Mouse (Mus musculus): ENCODE data around the gene Jazf1.

Jazf1 gene

GRCm38 (mm10) chr6:53067989-53068874, at the start of gene Jazf1:
Gene Jazf1 (minus strand): TSS chr6:53068631.
- DNase-seq (ENCODE audit: low read depth, low spot score) = peak; percentile 46

DNA sequence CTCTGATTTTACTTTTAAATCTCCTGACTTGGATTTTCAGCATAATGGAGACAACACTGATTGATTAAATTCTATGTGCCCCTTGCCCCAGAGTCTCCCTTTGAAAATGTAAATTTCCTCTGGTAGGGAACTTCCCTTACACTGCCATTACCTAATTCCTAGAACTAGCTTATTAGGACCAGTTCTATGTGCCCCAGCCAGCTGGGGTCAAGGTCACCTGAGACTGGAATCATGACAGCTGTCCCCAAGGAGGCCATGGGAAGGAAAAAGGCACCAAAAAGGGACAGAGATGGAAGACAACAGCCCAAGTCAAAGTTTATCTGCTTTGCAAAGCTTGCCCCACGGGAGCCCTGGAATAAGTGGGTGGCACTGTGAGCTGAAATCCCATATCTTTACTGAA, 49.4 kb upstream of the Jazf1 start:
- no peak for DNase-seq (ENCODE audit: low read depth, low spot score)

- DNase-seq (ENCODE audit: low read depth, low spot score) = no peak
These were observed 18.4 kb upstream of the Jazf1 start for GRCm38 (mm10) chr6:53086879-53087278.

DNA sequence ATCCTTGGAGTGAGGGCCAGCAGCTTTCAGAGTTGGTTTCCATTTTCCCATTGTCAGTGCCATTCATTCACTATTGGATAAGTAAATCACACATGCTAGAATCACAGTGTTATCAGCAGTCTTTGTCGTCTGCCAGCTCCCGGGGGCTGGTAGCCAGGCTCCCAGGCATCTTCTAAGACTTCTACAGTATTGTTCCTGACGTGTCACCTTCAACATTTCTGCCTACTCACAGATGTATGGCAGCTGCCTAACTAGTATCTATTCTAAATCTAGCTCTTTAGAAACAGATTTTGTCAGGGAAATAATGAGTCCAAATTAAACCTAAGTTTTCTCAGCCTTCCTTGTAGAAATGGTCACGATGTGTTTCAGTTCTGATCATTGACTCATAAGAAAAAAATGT, 12.8 kb upstream of the Jazf1 start:
- no peak for DNase-seq (ENCODE audit: low read depth, low spot score)

DNA sequence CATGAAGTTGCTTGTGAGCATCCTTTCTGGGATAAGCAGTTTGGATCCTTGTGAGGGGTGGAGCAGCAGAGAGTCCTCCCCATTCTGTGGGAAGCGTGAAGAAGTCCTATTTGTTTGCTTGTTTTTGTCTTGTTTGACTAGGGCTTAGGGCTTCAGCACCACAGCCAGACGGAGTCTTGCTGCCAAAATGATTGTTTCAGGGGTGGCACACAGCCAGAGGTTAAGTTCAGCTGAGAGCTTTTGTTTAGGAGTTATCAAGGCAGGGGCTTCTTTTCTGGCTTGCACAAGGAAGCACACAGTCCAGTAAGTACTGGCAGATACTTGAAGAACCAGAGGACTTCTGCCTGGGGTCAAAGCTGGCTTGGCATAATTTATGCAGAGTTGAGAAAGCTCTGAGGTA, 10.2 kb upstream of the Jazf1 start:
- no peak for DNase-seq (ENCODE audit: low read depth, low spot score)

- no peak for DNase-seq (ENCODE audit: low read depth, low spot score)
These were observed 3.3 kb upstream of the Jazf1 start for GRCm38 (mm10) chr6:53071732-53072131.

DNA sequence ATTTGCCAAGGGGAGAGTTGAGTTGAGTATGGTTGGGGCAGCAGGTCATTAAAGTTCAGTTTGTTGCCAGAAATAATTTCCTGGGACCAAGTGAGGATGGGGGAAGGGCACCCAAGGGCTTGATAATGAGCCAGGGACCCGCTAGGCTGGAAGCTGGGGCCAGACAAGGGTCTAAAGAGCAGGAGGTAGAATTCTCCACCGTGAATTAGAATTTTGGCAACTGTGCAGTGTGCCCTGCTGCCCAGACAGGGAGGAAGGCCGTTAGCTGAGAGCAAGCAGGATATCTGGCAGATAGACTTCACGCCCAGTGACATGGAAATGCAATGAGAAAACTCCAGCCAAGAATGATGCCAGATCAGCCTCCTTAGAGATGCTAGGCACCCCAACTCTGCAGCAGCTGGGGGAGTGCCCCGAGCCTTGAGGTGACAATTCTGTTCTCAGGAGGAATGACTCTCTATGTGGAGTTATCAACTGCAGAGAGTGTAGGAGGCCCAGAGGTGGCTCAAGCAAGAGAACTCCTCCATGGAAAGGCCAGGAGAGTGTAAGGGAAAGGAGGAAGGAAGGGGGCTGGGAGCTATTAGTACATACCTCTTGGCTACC, 1.6 kb upstream of the Jazf1 start:
- DNase-seq (ENCODE audit: low read depth, low spot score) = no peak

GRCm38 (mm10) chr6:53068875-53069178, 396 bp upstream of the Jazf1 start:
- no peak for DNase-seq (ENCODE audit: low read depth, low spot score)

DNA sequence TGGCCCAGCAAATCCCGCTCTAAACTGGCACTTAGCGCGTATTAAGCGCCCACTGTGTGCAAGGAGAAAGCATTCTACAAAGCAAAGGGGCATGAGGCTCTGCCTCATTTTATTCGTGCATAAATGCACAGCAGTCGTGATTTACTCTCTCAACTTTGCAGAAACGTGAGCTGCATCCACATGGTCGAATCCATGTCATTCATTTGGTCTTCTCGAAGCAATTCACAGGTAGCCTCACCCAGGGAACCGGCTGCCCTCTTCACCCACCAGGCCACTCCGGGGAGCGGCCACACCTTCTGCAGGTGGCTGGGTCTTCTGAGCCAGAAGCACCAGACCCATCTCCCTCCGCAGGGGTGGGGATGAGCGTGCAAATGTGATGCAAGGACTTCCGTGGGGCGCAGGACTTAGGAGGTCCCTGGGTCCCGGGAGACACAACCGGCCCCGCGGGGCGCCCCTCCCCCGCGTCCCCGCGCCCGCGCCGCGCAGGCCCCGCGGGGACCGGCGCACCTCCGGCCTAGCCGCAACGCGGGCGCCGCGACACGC, 914 bp downstream of the Jazf1 start:
- DNase-seq (ENCODE audit: low read depth, low spot score) = peak; percentile 9

DNA sequence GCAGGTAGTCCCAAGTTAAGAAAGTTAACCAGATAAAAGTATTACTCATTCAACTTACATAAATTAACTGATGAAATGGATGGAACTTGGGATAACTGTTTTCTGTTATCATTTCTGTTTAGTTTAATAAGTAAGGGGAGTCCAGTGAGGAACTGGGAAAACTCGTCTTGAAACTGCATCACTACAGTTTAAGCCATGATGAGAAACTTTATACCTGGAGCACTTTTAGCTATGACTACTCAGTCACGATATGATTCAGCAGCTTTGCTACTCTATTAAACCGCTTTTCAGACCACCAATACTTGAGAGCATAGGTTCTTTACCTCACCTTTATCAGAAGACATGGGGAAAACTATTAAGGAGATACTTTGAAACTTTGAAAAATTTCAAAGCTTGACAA, 1.5 kb downstream of the Jazf1 start:
- DNase-seq (ENCODE audit: low read depth, low spot score) = no peak

DNA sequence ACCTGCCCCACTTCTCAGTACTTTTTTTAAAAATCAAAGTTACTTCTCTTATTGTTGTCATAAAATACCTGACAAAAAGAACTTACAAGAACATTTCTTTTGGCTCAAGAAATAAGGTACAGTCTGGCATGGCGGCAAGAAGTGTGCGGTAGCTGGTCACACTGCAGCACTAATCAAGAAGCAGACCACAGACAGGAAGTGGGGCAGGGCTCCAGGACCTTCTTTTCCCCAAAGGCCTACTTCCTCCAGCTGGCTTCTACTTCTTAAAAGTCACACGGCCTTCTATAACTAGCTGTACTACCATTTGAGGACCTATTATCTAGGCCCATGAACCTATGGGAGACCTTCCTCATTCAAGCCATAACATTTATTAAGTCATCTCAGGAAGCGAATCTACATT, 4.4 kb downstream of the Jazf1 start:
- DNase-seq (ENCODE audit: low read depth, low spot score) = no peak

GRCm38 (mm10) chr6:53054909-53055308, 13.5 kb downstream of the Jazf1 start:
- no peak for DNase-seq (ENCODE audit: low read depth, low spot score)

GRCm38 (mm10) chr6:53045501-53045900, 22.9 kb downstream of the Jazf1 start:
- no peak for DNase-seq (ENCODE audit: low read depth, low spot score)

GRCm38 (mm10) chr6:53038176-53038575, 30.3 kb downstream of the Jazf1 start:
- no peak for DNase-seq (ENCODE audit: low read depth, low spot score)

- DNase-seq (ENCODE audit: low read depth, low spot score) = no peak
These were observed 33.9 kb downstream of the Jazf1 start for GRCm38 (mm10) chr6:53034362-53035011.

GRCm38 (mm10) chr6:53032730-53033484, 35.5 kb downstream of the Jazf1 start:
- no peak for DNase-seq (ENCODE audit: low read depth, low spot score)

- DNase-seq (ENCODE audit: low read depth, low spot score) = no peak
These were observed 46.4 kb downstream of the Jazf1 start for GRCm38 (mm10) chr6:53022069-53022468.

GRCm38 (mm10) chr6:53021081-53021480, 47.4 kb downstream of the Jazf1 start:
- DNase-seq (ENCODE audit: low read depth, low spot score) = no peak

DNA sequence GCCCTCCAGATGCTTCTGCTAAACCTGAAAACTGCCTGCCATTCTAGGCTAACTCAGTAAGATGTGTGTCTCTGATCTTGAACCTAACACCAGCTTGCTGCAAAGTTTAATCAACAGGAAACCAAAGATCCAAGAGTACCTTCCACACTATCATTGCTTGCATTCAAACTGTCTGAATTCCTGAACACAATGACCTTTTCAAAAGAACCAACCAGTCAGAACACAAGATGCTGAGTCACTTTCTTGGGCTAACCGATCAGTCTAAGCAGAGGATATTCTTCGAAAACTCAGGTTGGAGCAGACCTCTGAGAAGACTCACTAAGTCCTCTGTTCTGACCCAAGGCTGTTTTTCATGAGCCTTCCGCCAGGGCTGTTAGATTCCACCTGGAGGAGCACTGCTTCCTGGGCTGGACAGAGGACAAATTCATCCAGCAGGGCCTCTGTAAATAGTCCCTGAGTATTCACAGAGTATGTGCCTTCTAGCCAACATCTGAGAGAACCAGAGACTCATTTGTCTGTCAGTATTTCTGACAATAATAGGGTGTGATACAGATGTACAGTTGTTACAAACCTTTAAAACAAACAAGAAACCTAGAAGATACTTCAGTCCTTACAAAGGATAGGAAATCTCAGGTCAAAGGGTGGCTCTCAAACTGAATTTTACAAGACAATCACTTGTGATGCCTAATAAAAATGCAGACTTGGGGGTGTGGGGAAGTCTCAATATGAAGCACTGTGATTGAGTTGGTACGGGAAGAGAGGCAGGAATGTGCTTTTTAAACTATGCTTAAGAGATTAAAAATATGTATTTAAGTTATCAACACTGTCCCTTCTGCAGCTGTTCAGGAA, 50.9 kb downstream of the Jazf1 start:
- no peak for DNase-seq (ENCODE audit: low read depth, low spot score)

DNA sequence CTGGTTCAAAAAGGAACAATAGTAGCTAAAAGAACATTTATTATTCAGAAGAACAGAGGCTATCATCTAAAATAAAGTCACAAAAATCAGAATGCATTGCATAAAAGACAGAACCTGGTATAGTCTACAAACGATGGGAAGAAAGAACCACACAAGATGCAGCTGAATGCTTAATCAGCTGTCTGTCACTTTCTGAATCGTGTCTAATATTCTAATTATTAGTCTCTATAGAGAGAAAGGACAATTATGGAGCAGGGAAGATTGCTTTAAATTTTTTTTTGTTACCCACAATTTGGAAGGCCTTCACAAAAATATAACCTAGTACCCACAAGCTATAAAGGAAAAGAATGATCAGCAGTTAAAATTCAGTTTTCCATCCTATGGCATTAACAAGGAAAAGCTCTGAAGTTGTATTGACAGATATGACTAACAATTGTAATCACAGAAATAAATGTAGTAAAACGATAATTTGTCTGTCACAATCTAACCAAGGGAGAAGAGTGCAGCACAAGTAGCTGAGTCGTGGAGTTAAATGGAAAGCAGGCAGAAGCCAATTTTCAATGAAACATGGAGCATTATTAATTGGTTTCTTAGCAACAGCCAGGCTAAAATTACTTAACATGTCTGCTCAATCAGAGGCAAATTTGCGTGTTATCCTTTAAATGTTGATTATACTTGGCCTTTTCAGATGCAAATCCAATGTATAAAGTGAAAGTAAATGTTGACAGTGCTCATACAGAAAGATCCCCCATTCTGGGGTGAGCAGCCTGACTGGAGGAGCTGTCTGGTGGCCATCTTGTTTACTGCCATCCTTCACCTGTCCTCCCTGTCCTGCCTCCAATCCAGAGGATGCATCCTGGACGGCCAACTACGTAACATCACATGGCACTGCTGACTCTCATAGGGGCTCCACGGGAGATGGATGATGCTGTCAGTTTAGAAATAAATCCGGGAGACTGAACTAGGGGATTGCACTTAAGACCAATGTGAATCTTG, 53.7 kb downstream of the Jazf1 start:
- DNase-seq (ENCODE audit: low read depth, low spot score) = no peak

Data from retina, postnatal 7 days (tissue).